Mouse (Mus musculus): ENCODE data around the gene Jph2.
A peak's percentile ranks its signal among the peaks of the same experiment; 100 is the strongest.

Gene Jph2

GRCm38 (mm10) chr2:163360858-163361623 lies 36.8 kb downstream of the Jph2 start:
- DNase-seq (ENCODE audit: low read depth, low spot score) = no peak

GRCm38 (mm10) chr2:163359253-163359652 lies 38.5 kb downstream of the Jph2 start:
- no peak for DNase-seq (ENCODE audit: low read depth, low spot score)

GRCm38 (mm10) chr2:163358662-163359061 lies 39.1 kb downstream of the Jph2 start:
- peak; percentile 36 for DNase-seq (ENCODE audit: low read depth, low spot score)

GRCm38 (mm10) chr2:163356113-163356840 lies 41.5 kb downstream of the Jph2 start:
- no peak for DNase-seq (ENCODE audit: low read depth, low spot score)

GRCm38 (mm10) chr2:163355666-163356065 lies 42.1 kb downstream of the Jph2 start:
- DNase-seq (ENCODE audit: low read depth, low spot score) = no peak

GRCm38 (mm10) chr2:163353731-163354130 lies 44.1 kb downstream of the Jph2 start:
- no peak for DNase-seq (ENCODE audit: low read depth, low spot score)

- no peak for DNase-seq (ENCODE audit: low read depth, low spot score)
Observed at GRCm38 (mm10) chr2:163350443-163350842, 47.4 kb downstream of the Jph2 start.

- peak; percentile 79 for DNase-seq (ENCODE audit: low read depth, low spot score)
Observed at GRCm38 (mm10) chr2:163349411-163349810, 48.4 kb downstream of the Jph2 start.

- no peak for DNase-seq (ENCODE audit: low read depth, low spot score)
Observed at GRCm38 (mm10) chr2:163348677-163349076, 49.1 kb downstream of the Jph2 start.

GRCm38 (mm10) chr2:163347517-163348184 lies 50.1 kb downstream of the Jph2 start:
- no peak for DNase-seq (ENCODE audit: low read depth, low spot score)

GRCm38 (mm10) chr2:163346497-163346896 lies 51.3 kb downstream of the Jph2 start:
- no peak for DNase-seq (ENCODE audit: low read depth, low spot score)

GRCm38 (mm10) chr2:163344976-163345660 lies 52.7 kb downstream of the Jph2 start:
- DNase-seq (ENCODE audit: low read depth, low spot score) = peak; percentile 85

- peak; percentile 49 for DNase-seq (ENCODE audit: low read depth, low spot score)
Observed at GRCm38 (mm10) chr2:163343671-163344070, 54.1 kb downstream of the Jph2 start.

GRCm38 (mm10) chr2:163340263-163340662 lies 57.5 kb downstream of the Jph2 start:
- DNase-seq (ENCODE audit: low read depth, low spot score) = peak; percentile 86

GRCm38 (mm10) chr2:163332368-163333055 lies 65.3 kb downstream of the Jph2 start:
- peak; percentile 57 for DNase-seq (ENCODE audit: low read depth, low spot score)

- DNase-seq (ENCODE audit: low read depth, low spot score) = no peak
Observed at GRCm38 (mm10) chr2:163331423-163331822, 66.4 kb downstream of the Jph2 start.

GRCm38 (mm10) chr2:163330742-163331141 lies 67.1 kb downstream of the Jph2 start:
- peak; percentile 76 for DNase-seq (ENCODE audit: low read depth, low spot score)

- no peak for DNase-seq (ENCODE audit: low read depth, low spot score)
Observed at GRCm38 (mm10) chr2:163323163-163323562, 74.6 kb downstream of the Jph2 start.

GRCm38 (mm10) chr2:163318777-163319176 lies 79.0 kb downstream of the Jph2 start:
- DNase-seq (ENCODE audit: low read depth, low spot score) = peak; percentile 16

GRCm38 (mm10) chr2:163317281-163317680 lies 80.5 kb downstream of the Jph2 start:
- no peak for DNase-seq (ENCODE audit: low read depth, low spot score)

GRCm38 (mm10) chr2:163310163-163310688 lies 87.6 kb downstream of the Jph2 start:
- DNase-seq (ENCODE audit: low read depth, low spot score) = no peak
